Mouse (Mus musculus) G1E (cell line): ENCODE measurements around the gene Mapk8ip2.

Experiments used
- CTCF ChIP-seq: IDR thresholded peaks from 2 replicates; pipeline ENCODE4 v1.5.1; 2012; ENCODE audit warnings: low read depth, low read length, inconsistent platforms, mixed read lengths
- GATA1 ChIP-seq: IDR thresholded peaks from 2 replicates; pipeline ENCODE4 v1.6.1; 2012; ENCODE audit warnings: borderline replicate concordance, low read length, inconsistent platforms, mixed read lengths
- POLR2AphosphoS5 ChIP-seq: IDR thresholded peaks from 2 replicates; pipeline ENCODE4 v1.6.1; 2012; ENCODE audit warnings: low read depth, low read length, inconsistent platforms; ENCODE audit not compliant: insufficient replicate concordance

GRCm38 (mm10) chr15:89473370-89473769 lies 19.7 kb downstream of the Mapk8ip2 start:
- TF ChIP-seq CTCF (no peak), GATA1 (no peak), POLR2AphosphoS5 (no peak)
